Mouse (Mus musculus) embryonic facial prominence, embryonic 11.5 days (tissue): ENCODE data around the gene Ccdc3. TPM values are rescaled to one million over a fixed set of nuclear protein-coding genes. Genes with fewer than 3 reads are reported as not detected.

Source experiments
- ATAC-seq: fragments of 200-750 bp; cut with Nextera tagmentation; replicated peaks from 2 replicates; pipeline ENCODE4 v1.8.0; 2017; ENCODE audit warnings: low read depth; ENCODE audit not compliant: insufficient number of reproducible peaks, low FRiP score, low TSS enrichment
- DNase-seq: peaks from one replicate; pipeline ENCODE4 v3.0.0-alpha.2; 2015; ENCODE audit warnings: low spot score
- H3K27ac ChIP-seq: fragments of 300-500 bp; sonication (generic); replicated peaks from 2 replicates; pipeline ENCODE4 v1.5.1; 2014; ENCODE audit warnings: mild to moderate bottlenecking, low read depth, low read length, control low read depth
- H3K27me3 ChIP-seq: fragments of 300-500 bp; sonication (generic); 2 replicates; pipeline ENCODE4 v1.6.1; 2014; ENCODE audit warnings: mild to moderate bottlenecking, low read length, moderate library complexity, mixed read lengths; ENCODE audit not compliant: control insufficient read depth, insufficient read depth
- H3K36me3 ChIP-seq: fragments of 300-500 bp; sonication (generic); replicated peaks from 2 replicates; pipeline ENCODE4 v1.6.1; 2014; ENCODE audit warnings: low read depth, mild to moderate bottlenecking, low read length, moderate library complexity, mixed read lengths; ENCODE audit not compliant: control insufficient read depth, insufficient read depth
- H3K4me1 ChIP-seq: fragments of 300-500 bp; sonication (generic); 2 replicates; pipeline ENCODE4 v1.6.1; 2014; ENCODE audit warnings: low read length, mixed read lengths; ENCODE audit not compliant: control insufficient read depth, insufficient read depth
- H3K4me2 ChIP-seq: fragments of 300-500 bp; sonication (generic); 2 replicates; pipeline ENCODE4 v1.6.1; 2014; ENCODE audit warnings: low read depth, mild to moderate bottlenecking, control low read depth, low read length, moderate library complexity
- H3K4me3 ChIP-seq: fragments of 300-500 bp; sonication (generic); 2 replicates; pipeline ENCODE4 v1.5.1; 2014; ENCODE audit warnings: low read depth, low read length, control low read depth
- H3K9ac ChIP-seq: fragments of 300-500 bp; sonication (generic); replicated peaks from 2 replicates; pipeline ENCODE4 v1.6.1; 2014; ENCODE audit warnings: mild to moderate bottlenecking, control low read depth, low read length
- H3K9me3 ChIP-seq: fragments of 300-500 bp; sonication (generic); replicated peaks from 2 replicates; pipeline ENCODE4 v1.6.1; 2016; ENCODE audit warnings: mild to moderate bottlenecking, low read length, inconsistent platforms, mixed read lengths; ENCODE audit not compliant: control insufficient read depth
- WGBS: fragments of 180-500 bp; shearing (Covaris S2); extraction: QIAGEN DNeasy Blood & Tissue Kit; methylation state at CpG from one replicate; pipeline ENCODE4 v1.1.7; 2014; 5-methylcytosine and 5-hydroxymethylcytosine counted together
- polyA plus RNA-seq: library from polyadenylated mRNA; unstranded; fragments of >200 nt; fragmentation: Nextera tagmentation; extraction: Ambion mirVana; gene quantifications from 2 replicates; pipeline ENCODE4 v1.2.1, GENCODE M21; 2014

Gene Ccdc3
- polyA plus RNA-seq, 1 experiment from 2014 or later, result 2.4 TPM

DNA sequence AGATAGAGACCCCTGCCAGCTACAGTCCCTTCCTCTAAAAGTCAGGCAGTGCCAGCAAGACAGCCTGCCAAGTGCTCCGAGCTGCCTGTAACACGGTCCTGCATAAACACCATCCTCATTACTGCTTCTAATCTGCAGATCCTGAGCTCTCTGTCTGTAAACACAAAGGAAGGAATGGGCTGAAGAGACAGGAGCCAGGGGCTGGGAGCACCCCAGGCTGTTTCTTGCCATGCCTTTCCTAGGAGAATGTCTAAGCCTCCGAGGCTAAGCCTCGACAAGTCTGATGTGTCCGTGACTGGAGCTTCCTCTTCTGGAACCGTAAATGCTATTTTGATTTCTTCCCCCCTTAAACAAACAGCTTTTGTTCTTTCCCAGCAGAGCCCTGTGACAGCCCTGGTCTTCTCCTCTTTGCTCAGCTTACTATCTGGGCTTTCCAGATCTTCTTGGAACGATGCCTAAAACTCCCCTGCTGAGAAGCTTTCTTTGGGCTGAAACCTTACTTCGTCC lies 24.7 kb upstream of the Ccdc3 start:
- Histone ChIP-seq H3K4me3 (no peak overlapping the region), H3K27ac (no peak overlapping the region), H3K4me1 (peaks cover 4% of the 10 kb centered on the region), H3K4me2 (no peak overlapping the region), H3K9me3 (no peaks in the 10 kb centered on the region), H3K36me3 (no peaks in the 10 kb centered on the region), H3K9ac (no peak overlapping the region), H3K27me3 (no peaks in the 10 kb centered on the region)
- WGBS, result 15% methylated on average over 8 of the region's 8 CpGs
- DNase-seq (no peak), ATAC-seq (no peak)

DNA sequence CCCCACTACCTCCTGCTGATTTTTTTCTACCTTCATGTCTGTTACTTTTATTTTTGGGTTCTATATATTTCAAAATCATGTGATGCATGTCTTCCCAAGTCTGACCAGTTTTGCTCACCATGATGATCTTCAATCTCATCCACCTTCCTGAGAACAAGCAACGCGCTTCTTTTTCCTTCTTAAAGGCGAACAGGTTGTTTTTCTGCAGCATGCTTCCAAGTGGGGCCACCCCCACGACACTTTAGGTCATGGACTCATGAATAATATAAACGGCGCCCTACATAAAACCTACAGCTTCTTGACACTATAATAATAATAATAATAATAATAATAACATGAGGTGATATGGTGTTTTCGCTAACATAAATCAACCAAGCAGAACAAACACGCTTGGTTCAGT lies 23.2 kb upstream of the Ccdc3 start:
- ATAC-seq (no peak), DNase-seq (no peak)
- no peak overlapping the region for H3K9ac ChIP-seq
- WGBS, result 96% methylated on average over 8 of the region's 8 CpGs
- no peak overlapping the region for H3K4me3 ChIP-seq
- no peak overlapping the region for H3K27ac ChIP-seq
- H3K36me3 ChIP-seq, result no peaks in the 10 kb centered on the region
- peaks cover 4% of the 10 kb centered on the region for H3K4me1 ChIP-seq
- H3K9me3 ChIP-seq, result no peaks in the 10 kb centered on the region
- no peak overlapping the region for H3K4me2 ChIP-seq
- no peaks in the 10 kb centered on the region for H3K27me3 ChIP-seq

DNA sequence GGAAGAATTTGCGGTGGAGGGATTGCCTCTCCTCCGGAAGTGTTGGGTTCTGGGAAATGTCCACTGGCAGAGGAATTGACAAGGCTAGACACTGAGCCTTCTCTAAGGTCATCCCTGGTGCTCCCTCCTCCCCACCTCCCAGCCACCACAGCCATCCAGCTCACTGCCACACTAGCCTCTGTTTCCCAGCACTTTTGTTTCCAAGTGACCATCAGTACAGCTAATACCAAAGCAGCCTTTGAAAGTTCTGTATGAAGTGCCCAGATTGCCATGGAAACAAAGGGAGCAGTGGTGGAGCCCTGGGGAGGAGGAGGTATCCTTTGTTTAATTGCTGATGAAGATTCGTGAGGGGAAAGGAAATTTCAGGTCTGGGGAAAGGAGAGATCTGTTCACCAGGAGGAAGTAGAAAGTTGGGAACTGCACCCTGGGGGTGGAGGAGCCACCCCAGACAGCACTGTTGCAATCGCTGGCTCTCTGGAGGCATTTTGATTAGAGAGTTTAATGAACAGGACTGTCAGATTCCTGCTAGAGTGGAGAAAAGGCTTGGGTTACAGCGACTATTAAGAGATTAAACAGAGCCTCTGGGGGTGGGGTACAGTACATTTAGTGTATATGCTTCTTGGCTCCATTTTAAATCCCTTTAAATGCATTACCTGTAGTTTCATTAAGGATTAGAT lies 20.6 kb upstream of the Ccdc3 start:
- Histone ChIP-seq H3K4me1 (peaks cover 4% of the 10 kb centered on the region), H3K27ac (no peak overlapping the region), H3K9ac (no peak overlapping the region), H3K36me3 (no peaks in the 10 kb centered on the region), H3K4me2 (no peak overlapping the region), H3K9me3 (no peaks in the 10 kb centered on the region), H3K27me3 (no peaks in the 10 kb centered on the region), H3K4me3 (no peak overlapping the region)
- DNase-seq (peak; percentile 57), ATAC-seq (peak; percentile 40; the same call in 1 of the 2 replicates)
- WGBS, result 4% methylated on average over 5 of the region's 5 CpGs

DNA sequence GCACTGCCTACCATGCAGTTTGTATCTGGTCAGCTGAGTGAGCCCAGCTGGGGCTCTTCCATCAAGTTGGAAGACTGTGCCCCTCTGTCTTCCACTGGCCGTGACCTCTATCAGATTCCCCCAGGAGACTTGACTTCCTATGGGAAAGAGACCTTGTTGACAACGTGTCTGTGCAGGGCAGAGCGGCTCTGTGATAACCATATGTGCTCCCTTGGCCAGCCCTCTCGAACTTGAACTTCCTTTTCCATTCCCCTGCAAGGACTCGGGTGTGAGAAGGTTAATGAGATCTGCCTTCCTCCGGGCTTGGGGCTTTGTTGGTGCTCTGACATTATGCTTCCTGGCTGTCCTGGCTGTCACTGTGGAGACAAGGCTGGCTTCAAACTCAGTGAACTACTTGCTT lies 12.1 kb upstream of the Ccdc3 start:
- ATAC-seq, result no peak

DNA sequence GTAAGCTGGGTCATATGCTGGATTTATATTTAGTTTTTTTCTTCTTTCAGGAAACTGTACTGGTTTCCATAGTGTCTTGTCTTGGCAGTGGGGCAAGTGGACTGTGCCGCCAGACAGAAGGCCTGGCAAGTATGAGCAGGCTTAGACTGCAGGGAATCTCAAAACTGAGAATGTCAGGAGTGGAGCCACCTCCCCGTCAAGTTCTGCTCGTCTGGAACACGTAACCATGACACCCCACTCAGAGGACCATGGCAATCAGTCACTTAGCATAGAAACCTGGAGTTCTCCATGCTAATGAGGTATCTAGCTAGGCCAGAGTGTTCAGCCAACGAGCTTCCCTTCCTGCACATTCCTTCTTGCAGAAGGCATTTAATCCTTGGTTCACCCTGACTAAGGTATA lies 10.2 kb upstream of the Ccdc3 start:
- Histone ChIP-seq H3K27ac (no peak overlapping the region), H3K36me3 (no peaks in the 10 kb centered on the region), H3K4me1 (no peaks in the 10 kb centered on the region), H3K9ac (no peak overlapping the region), H3K27me3 (no peaks in the 10 kb centered on the region), H3K9me3 (no peaks in the 10 kb centered on the region), H3K4me2 (no peak overlapping the region), H3K4me3 (no peak overlapping the region)
- ATAC-seq, result no peak
- DNase-seq, result no peak
- 71% methylated on average over 5 of the region's 5 CpGs for WGBS

More for the DNA sequence above, 12.1 kb upstream of the Ccdc3 start:
- no peak overlapping the region for H3K4me2 ChIP-seq
- H3K4me1 ChIP-seq, result no peaks in the 10 kb centered on the region
- H3K4me3 ChIP-seq, result no peak overlapping the region
- H3K36me3 ChIP-seq, result no peaks in the 10 kb centered on the region
- no peak overlapping the region for H3K27ac ChIP-seq
- no peak for DNase-seq
- no peaks in the 10 kb centered on the region for H3K9me3 ChIP-seq
- H3K27me3 ChIP-seq, result no peaks in the 10 kb centered on the region
- no peak overlapping the region for H3K9ac ChIP-seq
- 14% methylated on average over 6 of the region's 6 CpGs for WGBS

DNA sequence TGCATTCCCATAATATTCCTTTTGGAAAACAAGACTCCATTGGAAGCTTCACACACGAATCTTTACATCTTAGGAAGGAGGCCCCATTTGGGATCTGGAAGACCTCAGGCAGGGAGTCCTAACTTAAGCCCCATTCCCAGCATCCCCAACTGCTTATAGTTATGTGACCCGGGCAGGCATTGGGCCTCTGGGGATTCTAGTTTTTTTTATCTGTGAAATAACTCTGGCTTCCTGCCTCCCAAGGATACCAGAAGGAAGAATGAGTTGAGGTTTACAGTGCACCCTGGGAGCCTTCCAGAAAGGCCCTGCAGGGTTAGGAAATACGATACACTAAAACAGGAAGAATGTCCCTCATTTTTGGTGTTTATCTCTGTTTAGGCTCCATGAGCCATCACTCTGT lies 8.5 kb upstream of the Ccdc3 start:
- H3K9ac ChIP-seq, result no peak overlapping the region
- H3K27me3 ChIP-seq, result no peaks in the 10 kb centered on the region
- H3K4me3 ChIP-seq, result no peak overlapping the region
- ATAC-seq (no peak), DNase-seq (peak; percentile 43)
- no peaks in the 10 kb centered on the region for H3K4me1 ChIP-seq
- H3K9me3 ChIP-seq, result no peaks in the 10 kb centered on the region
- H3K27ac ChIP-seq, result no peak overlapping the region
- 24% methylated on average over 3 of the region's 3 CpGs for WGBS
- H3K4me2 ChIP-seq, result no peak overlapping the region
- H3K36me3 ChIP-seq, result no peaks in the 10 kb centered on the region

DNA sequence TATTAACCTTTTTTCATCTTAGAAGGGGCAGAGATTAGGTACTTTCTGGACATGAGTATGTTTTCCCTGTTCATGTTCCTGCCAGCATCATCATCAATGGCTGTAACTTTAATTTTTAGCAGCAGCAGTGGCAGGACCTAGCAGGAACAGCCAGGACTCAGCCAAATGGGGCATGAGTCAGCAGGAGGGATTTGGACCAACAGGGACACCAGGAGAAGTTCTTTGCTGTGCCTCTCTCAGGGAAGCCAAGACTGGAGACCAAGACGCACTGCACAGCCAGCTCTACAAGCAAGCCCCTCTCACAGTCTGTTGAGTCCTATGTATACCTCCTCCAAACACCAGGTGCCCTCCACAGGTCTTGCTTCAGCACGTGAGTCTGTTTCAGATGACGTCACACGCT lies 5.5 kb upstream of the Ccdc3 start:
- H3K9me3 ChIP-seq, result no peaks in the 10 kb centered on the region
- H3K4me1 ChIP-seq, result no peaks in the 10 kb centered on the region
- no peak overlapping the region for H3K27ac ChIP-seq
- no peak for ATAC-seq
- no peak overlapping the region for H3K4me3 ChIP-seq
- H3K27me3 ChIP-seq, result peaks cover 8% of the 10 kb centered on the region
- no peak overlapping the region for H3K4me2 ChIP-seq
- DNase-seq, result no peak
- no peak overlapping the region for H3K9ac ChIP-seq
- no peaks in the 10 kb centered on the region for H3K36me3 ChIP-seq
- 81% methylated on average over 4 of the region's 4 CpGs for whole genome bisulfite sequencing

DNA sequence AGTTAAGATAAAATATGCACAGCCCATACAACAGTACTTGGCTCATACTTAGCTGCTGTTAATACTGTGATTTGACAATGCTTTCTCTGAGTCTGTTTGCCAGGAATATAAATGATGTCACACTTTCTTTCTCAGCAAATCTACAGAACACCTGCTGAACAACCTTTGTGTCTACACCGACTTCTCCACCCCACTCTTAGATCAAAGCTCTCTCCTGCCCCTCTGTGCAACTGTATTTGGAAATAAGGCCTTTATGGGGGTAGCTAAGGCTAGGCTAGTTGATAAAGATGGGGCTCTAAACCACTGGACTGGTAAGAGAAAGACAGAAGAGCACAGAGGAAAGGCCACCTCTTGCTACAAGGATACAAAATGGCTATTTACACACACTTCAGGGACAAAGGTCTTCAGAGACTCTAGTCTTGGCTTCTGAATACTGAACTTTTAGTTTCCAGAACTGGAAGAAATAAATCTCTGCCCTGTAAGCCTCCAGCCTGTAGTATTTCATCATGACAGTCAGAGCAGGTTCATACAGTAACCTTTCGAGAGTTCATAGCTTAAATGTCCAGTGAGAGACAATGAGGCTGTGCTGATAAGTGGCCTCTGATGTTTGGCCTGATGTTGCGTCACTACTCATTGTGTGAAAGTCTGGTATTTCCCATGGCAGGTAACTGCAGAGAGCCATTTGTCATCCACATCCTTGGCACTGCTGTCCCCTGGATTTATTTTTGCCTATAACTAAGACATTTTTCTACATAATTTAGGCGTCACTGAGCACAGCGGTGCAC lies 2.4 kb upstream of the Ccdc3 start:
- DNase-seq, result no peak
- H3K9ac ChIP-seq, result no peak overlapping the region
- H3K4me1 ChIP-seq, result peaks cover 6% of the 10 kb centered on the region
- H3K9me3 ChIP-seq, result no peaks in the 10 kb centered on the region
- ATAC-seq, result no peak
- H3K4me2 ChIP-seq, result no peak overlapping the region
- no peaks in the 10 kb centered on the region for H3K36me3 ChIP-seq
- H3K27me3 ChIP-seq, result peaks cover 26% of the 10 kb centered on the region
- 83% methylated on average over 5 of the region's 5 CpGs for WGBS
- H3K27ac ChIP-seq, result no peak overlapping the region
- H3K4me3 ChIP-seq, result no peak overlapping the region
